Mouse (Mus musculus) heart, embryonic 15.5 days (tissue): Measurements from ENCODE around the gene Tiam2. TPM values are rescaled to one million over a fixed set of nuclear protein-coding genes. Genes with fewer than 3 reads are reported as not detected.

Experiments used
- ATAC-seq: fragments of 200-750 bp; cut with Nextera tagmentation; replicated peaks from 2 replicates; pipeline ENCODE4 v1.8.0; 2017; ENCODE audit warnings: low read depth, moderate TSS enrichment; ENCODE audit not compliant: insufficient number of reproducible peaks, insufficient read depth, low FRiP score
- H3K27ac ChIP-seq: fragments of 300-500 bp; sonication (generic); 2 replicates; pipeline ENCODE4 v1.5.1; 2015; ENCODE audit warnings: mild to moderate bottlenecking, inconsistent platforms
- H3K27me3 ChIP-seq: fragments of 300-500 bp; sonication (generic); 2 replicates; pipeline ENCODE4 v1.6.1; 2015; ENCODE audit warnings: inconsistent platforms
- H3K36me3 ChIP-seq: fragments of 300-500 bp; sonication (generic); 2 replicates; pipeline ENCODE4 v1.6.1; 2015; ENCODE audit warnings: mild to moderate bottlenecking, inconsistent platforms
- H3K4me1 ChIP-seq: fragments of 300-500 bp; sonication (generic); replicated peaks from 2 replicates; pipeline ENCODE4 v1.6.1; 2015; ENCODE audit warnings: inconsistent platforms
- H3K4me2 ChIP-seq: fragments of 300-500 bp; sonication (generic); 2 replicates; pipeline ENCODE4 v1.6.1; 2015; ENCODE audit warnings: inconsistent platforms, mild to moderate bottlenecking, moderate library complexity
- H3K4me3 ChIP-seq: fragments of 300-500 bp; sonication (generic); 2 replicates; pipeline ENCODE4 v1.5.1; 2015; ENCODE audit warnings: mild to moderate bottlenecking, inconsistent platforms
- H3K9ac ChIP-seq: fragments of 300-500 bp; sonication (generic); 2 replicates; pipeline ENCODE4 v1.6.1; 2015; ENCODE audit warnings: mild to moderate bottlenecking, inconsistent platforms
- H3K9me3 ChIP-seq: fragments of 300-500 bp; sonication (generic); replicated peaks from 2 replicates; pipeline ENCODE4 v1.6.1; 2016; ENCODE audit warnings: inconsistent platforms
- WGBS: fragments of 180-500 bp; shearing (Covaris S2); methylation state at CpG from one replicate; pipeline ENCODE4 v1.1.7; 2015; ENCODE audit warnings: mixed read lengths; 5-methylcytosine and 5-hydroxymethylcytosine counted together
- polyA plus RNA-seq: library from polyadenylated mRNA; unstranded; fragments of >200 nt; fragmentation: Nextera tagmentation; extraction: Ambion mirVana; gene quantifications from 2 replicates; pipeline ENCODE4 v1.2.1, GENCODE M21; 2015

Gene Tiam2
- polyA plus RNA-seq, 1 experiment from 2014 or later: 3.8 TPM

DNA sequence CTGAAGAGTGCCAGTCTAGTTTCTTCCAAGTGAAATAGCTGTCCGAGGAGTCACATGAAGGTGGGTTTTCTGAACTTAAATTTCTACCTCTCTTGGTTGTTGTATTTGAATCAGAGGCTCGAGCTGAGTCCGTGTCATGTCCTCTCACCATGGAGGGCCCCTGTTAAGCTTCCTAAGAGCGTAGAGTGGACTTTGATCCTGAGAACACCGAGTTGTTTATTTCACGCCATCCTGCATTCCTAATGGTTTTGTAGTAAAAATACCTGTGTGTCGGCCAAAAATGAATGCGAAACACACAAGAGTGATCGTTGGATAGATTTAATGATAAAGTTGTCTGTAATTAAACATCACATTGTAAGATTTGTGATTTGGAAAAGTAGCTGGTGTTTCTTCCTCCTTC lies 128.5 kb downstream of the Tiam2 start:
- Histone ChIP-seq H3K36me3 (no peaks in the 10 kb centered on the region), H3K4me1 (peaks cover 4% of the 10 kb centered on the region; the same call in 1 of the 2 replicates), H3K9ac (no peak overlapping the region), H3K9me3 (no peaks in the 10 kb centered on the region), H3K4me3 (no peak overlapping the region), H3K27me3 (no peaks in the 10 kb centered on the region), H3K27ac (no peak overlapping the region), H3K4me2 (no peak overlapping the region)
- no peak for ATAC-seq
- 90% methylated on average over 9 of the region's 9 CpGs for WGBS

DNA sequence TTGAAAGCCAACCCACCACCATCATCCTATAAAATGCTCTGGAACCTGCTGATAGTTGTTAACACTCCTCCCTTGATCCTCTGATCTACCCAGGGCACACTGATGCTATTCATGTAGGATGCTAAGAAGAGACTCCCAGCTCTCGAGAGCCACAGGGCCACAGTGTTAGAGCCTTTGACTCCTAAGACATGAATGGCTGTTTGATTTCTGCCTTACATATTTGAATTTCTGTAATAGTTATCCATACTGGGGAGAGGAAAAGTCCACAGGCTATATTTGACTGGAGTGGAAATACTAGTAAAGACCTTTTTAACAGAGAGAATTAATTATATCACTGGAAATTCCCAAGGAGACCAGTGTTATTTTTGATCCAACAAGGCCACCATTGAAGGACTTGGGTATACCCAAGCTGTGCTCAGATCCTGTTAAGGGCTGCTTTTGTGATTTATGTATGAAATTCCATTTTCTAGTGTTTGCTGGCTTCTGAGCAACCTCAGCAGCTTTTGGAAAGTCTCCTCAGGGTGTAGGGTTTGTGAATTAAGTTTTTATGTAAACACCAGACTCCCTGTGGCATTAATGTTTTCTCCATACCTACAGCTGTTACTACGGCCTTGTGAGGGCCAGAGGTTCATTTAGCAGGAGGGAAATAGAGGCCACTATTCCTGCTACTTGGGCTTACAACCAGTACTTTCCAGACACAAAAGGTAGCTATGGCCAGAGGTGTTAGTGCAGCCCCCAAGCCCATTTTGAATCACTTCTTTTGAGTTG lies 131.7 kb downstream of the Tiam2 start:
- no peak overlapping the region for H3K9ac ChIP-seq
- H3K4me1 ChIP-seq: peaks cover 4% of the 10 kb centered on the region; the same call in 1 of the 2 replicates
- H3K9me3 ChIP-seq: no peaks in the 10 kb centered on the region
- ATAC-seq: no peak
- 66% methylated on average over 2 of the region's 2 CpGs for WGBS
- no peaks in the 10 kb centered on the region for H3K27me3 ChIP-seq
- H3K4me3 ChIP-seq: no peak overlapping the region
- no peak overlapping the region for H3K27ac ChIP-seq
- no peaks in the 10 kb centered on the region for H3K36me3 ChIP-seq
- no peak overlapping the region for H3K4me2 ChIP-seq

DNA sequence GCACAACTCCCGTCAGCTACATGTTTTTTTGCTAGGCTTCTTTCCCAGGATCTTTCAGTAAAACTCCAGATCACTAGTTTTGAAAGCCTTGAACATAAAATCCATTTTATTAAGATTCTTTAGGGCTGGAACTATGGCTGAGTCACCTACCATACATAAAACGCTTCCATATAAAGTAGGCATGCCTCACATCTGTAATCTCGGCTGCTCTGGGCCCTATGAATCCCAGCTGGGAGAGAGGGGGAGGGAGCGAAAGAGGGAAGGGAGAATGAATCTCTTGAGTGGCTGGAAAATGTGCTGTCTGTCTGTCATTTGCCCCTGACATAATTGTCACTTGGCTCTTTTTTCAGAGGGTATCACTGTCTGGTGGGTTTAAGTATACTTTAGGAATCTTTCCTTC lies 139.5 kb downstream of the Tiam2 start:
- H3K9me3 ChIP-seq: no peaks in the 10 kb centered on the region
- H3K4me3 ChIP-seq: no peak overlapping the region
- no peak overlapping the region for H3K27ac ChIP-seq
- H3K36me3 ChIP-seq: no peaks in the 10 kb centered on the region
- no peak overlapping the region for H3K9ac ChIP-seq
- no peaks in the 10 kb centered on the region; the same call in 1 of the 2 replicates for H3K4me1 ChIP-seq
- no peaks in the 10 kb centered on the region for H3K27me3 ChIP-seq
- no peak overlapping the region for H3K4me2 ChIP-seq
- 70% methylated on average over 4 of the region's 4 CpGs for WGBS
- no peak for ATAC-seq

DNA sequence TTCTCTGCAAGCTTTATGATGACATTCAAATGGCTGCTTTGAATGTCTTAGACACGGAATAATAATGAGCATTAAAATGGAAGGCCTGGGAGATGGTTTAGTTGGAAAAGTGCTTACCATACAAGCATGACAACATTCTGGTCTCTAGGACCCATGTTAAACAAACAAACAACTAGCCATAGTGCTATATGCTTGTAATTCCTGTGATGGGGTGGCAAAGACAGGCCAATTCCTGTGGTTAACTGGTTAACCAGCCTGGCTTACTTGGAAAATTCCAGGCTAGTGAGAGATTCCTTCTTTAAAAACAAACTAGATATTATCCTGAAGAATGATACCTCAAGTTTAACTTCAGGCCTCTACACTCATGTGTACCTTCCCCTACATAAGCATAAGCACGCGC lies 140.3 kb downstream of the Tiam2 start:
- Histone ChIP-seq H3K4me2 (no peak overlapping the region), H3K36me3 (no peaks in the 10 kb centered on the region), H3K4me3 (no peak overlapping the region), H3K9ac (no peak overlapping the region), H3K4me1 (no peaks in the 10 kb centered on the region; the same call in 1 of the 2 replicates), H3K9me3 (no peaks in the 10 kb centered on the region), H3K27me3 (no peaks in the 10 kb centered on the region), H3K27ac (no peak overlapping the region)
- 90% methylated on average over 3 of the region's 3 CpGs for WGBS
- ATAC-seq: no peak

GRCm38 (mm10) chr17:3467636-3468324 lies 141.4 kb downstream of the Tiam2 start:
- Histone ChIP-seq H3K9ac (no peak overlapping the region), H3K4me1 (no peaks in the 10 kb centered on the region; the same call in 1 of the 2 replicates), H3K27me3 (no peaks in the 10 kb centered on the region), H3K4me3 (no peak overlapping the region), H3K36me3 (no peaks in the 10 kb centered on the region), H3K27ac (no peak overlapping the region), H3K4me2 (no peak overlapping the region), H3K9me3 (no peaks in the 10 kb centered on the region)
- ATAC-seq: no peak
- WGBS: 83% methylated on average over 8 of the region's 8 CpGs

GRCm38 (mm10) chr17:3472018-3472417 lies 145.6 kb downstream of the Tiam2 start:
- 86% methylated on average over 6 of the region's 6 CpGs for WGBS
- no peak overlapping the region for H3K4me2 ChIP-seq
- ATAC-seq: no peak
- no peaks in the 10 kb centered on the region for H3K4me1 ChIP-seq
- no peak overlapping the region for H3K27ac ChIP-seq
- no peaks in the 10 kb centered on the region for H3K27me3 ChIP-seq
- no peaks in the 10 kb centered on the region for H3K36me3 ChIP-seq
- H3K9ac ChIP-seq: no peak overlapping the region
- H3K4me3 ChIP-seq: no peak overlapping the region
- H3K9me3 ChIP-seq: no peaks in the 10 kb centered on the region

DNA sequence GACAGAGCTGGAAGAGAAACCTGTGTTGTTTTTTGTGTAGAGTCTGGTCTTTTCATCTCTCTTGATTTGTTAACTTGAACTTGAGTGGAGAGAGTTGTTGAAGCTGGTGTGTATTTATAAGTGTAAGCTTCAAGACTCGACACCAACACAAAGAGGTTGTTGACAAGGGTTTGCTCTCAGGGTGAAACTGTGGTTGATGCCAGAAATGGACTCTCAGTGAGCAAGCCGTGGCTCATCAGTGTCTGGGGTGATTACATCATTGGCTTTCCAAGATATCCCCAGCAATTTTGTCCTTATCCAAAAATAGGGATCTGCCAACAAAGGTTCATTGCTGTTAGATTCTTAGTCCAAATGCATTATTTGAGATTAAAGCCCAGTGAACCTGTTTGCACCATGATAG lies 150.2 kb downstream of the Tiam2 start:
- no peak overlapping the region for H3K4me2 ChIP-seq
- ATAC-seq: no peak
- no peaks in the 10 kb centered on the region for H3K9me3 ChIP-seq
- H3K27me3 ChIP-seq: no peaks in the 10 kb centered on the region
- H3K27ac ChIP-seq: no peak overlapping the region
- no peak overlapping the region for H3K9ac ChIP-seq
- no peaks in the 10 kb centered on the region for H3K4me1 ChIP-seq
- no peak overlapping the region for H3K4me3 ChIP-seq
- H3K36me3 ChIP-seq: no peaks in the 10 kb centered on the region
- WGBS: 44% methylated on average over 2 of the region's 2 CpGs

DNA sequence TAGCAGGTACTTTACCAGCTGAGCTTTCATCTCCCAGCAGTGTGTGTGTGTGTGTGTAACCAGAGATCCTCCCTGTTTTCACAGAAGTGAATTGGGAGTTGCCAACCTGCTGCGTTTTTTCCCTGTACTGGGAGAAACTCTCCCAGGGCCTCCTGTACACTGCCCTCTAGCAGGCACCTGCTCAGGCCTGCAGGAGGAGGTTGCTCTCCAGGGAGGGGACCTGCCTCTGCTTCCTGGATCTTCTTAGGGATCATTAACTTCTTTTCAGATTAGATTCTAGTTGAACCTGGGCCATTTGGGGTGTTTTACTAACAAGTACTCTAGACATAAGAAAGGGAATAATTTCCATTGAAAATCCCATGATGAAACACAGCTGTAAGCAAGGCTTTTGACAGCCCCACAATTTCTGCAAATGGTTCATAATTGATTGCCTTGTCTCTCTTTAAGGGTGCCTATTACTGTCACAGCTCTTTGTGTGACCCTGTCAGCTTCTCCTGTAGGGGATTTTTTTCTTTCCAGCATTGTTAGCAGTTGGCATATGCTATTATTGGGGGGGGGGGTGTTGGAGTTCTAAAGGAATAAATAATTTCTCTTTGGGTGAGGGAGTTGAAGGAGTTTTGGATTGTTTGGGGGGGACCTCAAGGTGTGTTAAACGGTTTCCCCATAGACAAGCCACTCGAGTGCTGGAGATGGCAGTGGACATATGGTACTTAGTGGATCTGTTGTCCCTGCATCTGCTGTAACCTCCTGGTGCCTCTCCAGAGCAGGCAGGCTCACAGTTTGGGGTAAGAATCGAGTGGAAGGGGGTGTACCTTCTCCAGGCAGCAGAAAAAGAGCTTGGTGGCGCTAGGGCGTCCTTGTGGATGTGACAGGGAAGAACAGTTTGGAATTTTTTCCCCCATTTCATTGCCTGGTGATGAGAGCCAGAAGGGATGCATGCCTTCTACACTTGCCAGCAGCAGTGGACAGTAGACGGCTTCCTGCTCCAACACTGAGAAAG lies 155.5 kb downstream of the Tiam2 start:
- H3K27me3 ChIP-seq: no peaks in the 10 kb centered on the region
- no peak for ATAC-seq
- H3K4me1 ChIP-seq: no peaks in the 10 kb centered on the region
- H3K27ac ChIP-seq: no peak overlapping the region
- H3K9me3 ChIP-seq: no peaks in the 10 kb centered on the region
- no peak overlapping the region for H3K4me3 ChIP-seq
- no peak overlapping the region for H3K9ac ChIP-seq
- H3K4me2 ChIP-seq: no peak overlapping the region
- WGBS: 49% methylated on average over 7 of the region's 7 CpGs
- no peaks in the 10 kb centered on the region for H3K36me3 ChIP-seq

DNA sequence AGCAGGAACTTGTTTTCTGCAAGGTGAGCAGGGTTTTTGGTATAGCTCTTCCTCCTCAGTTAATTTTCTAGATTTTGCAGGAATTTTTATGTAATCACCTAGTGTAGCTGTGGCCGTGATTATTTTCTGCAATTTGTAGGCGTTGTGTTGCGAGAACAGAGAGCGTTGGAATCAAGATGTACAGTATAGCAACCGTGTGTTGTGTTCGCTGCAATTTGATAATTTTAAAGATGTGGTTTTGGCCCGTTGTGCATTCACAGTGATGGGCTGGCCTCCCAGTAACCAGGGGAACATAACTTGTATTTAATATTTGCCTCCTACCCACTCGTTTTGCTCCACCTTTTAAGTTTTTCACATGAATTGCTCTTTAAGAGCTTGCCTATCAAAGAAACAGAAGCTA lies 156.7 kb downstream of the Tiam2 start:
- ATAC-seq: no peak
- no peak overlapping the region for H3K9ac ChIP-seq

DNA sequence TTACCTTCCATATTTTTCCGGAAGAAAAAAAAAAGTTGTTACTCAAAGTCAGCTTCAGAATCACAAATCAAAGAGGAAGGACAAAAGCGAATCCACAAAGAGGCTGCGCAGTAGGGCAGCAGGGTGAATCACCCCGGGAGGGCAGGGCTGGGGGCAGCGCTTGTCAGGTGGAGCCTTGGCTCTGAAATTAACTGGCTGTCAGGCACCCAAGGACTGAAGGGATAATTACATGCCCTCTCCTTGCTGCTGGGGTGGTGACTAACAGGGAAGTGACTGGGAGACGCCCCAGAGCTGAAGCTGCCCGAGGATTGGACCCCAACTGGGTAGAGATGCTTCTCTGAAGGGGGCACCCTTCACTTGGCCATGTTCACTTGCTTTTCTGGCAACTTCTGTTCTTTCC lies 159.5 kb downstream of the Tiam2 start:
- Histone ChIP-seq H3K4me1 (no peaks in the 10 kb centered on the region), H3K27me3 (no peaks in the 10 kb centered on the region), H3K9me3 (no peaks in the 10 kb centered on the region), H3K27ac (no peak overlapping the region), H3K9ac (no peak overlapping the region), H3K36me3 (no peaks in the 10 kb centered on the region), H3K4me3 (no peak overlapping the region), H3K4me2 (no peak overlapping the region)
- no peak for ATAC-seq
- WGBS: 78% methylated on average over 7 of the region's 7 CpGs

More for the DNA sequence above, 156.7 kb downstream of the Tiam2 start:
- Histone ChIP-seq H3K36me3 (no peaks in the 10 kb centered on the region), H3K9me3 (no peaks in the 10 kb centered on the region), H3K4me1 (no peaks in the 10 kb centered on the region), H3K27me3 (no peaks in the 10 kb centered on the region), H3K4me3 (no peak overlapping the region), H3K27ac (no peak overlapping the region), H3K4me2 (no peak overlapping the region)
- 87% methylated on average over 8 of the region's 8 CpGs for WGBS

DNA sequence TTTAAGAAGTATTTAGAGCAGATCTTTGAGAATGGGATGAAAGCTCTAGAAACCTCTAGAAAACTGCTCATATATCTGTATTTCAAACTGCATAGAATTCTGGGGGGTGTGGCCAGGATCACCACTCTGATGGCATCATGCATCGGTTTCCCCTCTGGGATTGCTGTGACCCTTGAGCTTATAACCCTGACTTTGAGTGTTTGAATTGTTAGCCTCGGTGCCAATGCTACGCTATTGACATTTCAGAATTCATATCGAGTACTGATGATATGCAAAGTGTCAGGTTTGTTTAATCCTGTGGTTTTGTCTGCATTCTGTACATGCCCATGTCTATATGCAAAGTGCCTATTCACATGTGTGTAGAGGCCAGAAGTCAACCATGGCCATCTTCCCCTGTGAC lies 160.8 kb downstream of the Tiam2 start:
- no peaks in the 10 kb centered on the region for H3K4me1 ChIP-seq
- no peak for ATAC-seq
- WGBS: 87% methylated on average over 4 of the region's 4 CpGs

More for the DNA sequence above, 160.8 kb downstream of the Tiam2 start:
- H3K36me3 ChIP-seq: no peaks in the 10 kb centered on the region
- no peaks in the 10 kb centered on the region for H3K27me3 ChIP-seq
- H3K4me3 ChIP-seq: no peak overlapping the region
- H3K9ac ChIP-seq: no peak overlapping the region
- H3K27ac ChIP-seq: no peak overlapping the region
- no peak overlapping the region for H3K4me2 ChIP-seq
- no peaks in the 10 kb centered on the region for H3K9me3 ChIP-seq
